In the genomic region with DNA sequence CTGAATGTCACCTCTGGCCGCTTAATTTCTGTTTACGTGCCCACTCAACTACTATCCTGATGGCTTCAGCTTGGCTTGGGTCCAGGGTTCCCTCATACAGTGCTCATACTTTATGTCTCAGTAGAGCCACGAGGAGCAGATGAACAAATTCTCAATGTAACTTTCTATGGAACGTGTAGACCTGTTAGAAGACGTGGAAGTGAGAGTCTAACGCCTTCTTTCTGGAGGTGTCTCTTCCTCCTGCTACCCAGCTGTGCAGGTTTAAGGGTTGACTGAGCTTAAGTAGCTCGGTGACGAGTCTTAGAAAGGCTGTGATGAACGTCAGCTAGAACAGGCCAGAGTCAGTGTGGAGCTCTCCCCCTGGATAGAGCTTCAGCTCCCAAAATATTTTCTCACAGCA, we compare ENCODE assay signal across 25 mouse cellular contexts. TPM values are rescaled to one million over a fixed set of nuclear protein-coding genes. Genes with fewer than 3 reads are reported as not detected.
"Had no signal": no experiment of that assay in that cellular context is flagged by ENCODE, and none has a peak within 500 bp of the region (broad histone marks: within the 10 kb centered on the region; RNA-seq: fewer than 3 reads in every experiment).

No protein-coding gene starts in this region.

- H3K9me3 ChIP-seq: liver, embryonic 13.5 days; liver, embryonic 15.5 days; lung, embryonic 15.5 days; midbrain, embryonic 10.5 days; midbrain, embryonic 12.5 days; neural tube, embryonic 13.5 days; neural tube, embryonic 15.5 days; stomach, embryonic 15.5 days had no signal

- H3K27me3 ChIP-seq: lung, embryonic 15.5 days; neural tube, embryonic 13.5 days; neural tube, embryonic 15.5 days; stomach, embryonic 15.5 days had no signal

- H3K4me2 ChIP-seq: liver, embryonic 11.5 days; liver, embryonic 13.5 days; liver, embryonic 15.5 days; lung, embryonic 15.5 days; midbrain, embryonic 12.5 days; neural tube, embryonic 13.5 days; neural tube, embryonic 15.5 days; stomach, embryonic 15.5 days had no signal

- H3K4me3 ChIP-seq: liver, embryonic 13.5 days; liver, embryonic 15.5 days; lung, embryonic 15.5 days; midbrain, embryonic 10.5 days; midbrain, embryonic 12.5 days; myocyte; neural tube, embryonic 13.5 days; neural tube, embryonic 15.5 days; stomach, embryonic 15.5 days had no signal

- H3K27ac ChIP-seq: liver, embryonic 13.5 days; liver, embryonic 15.5 days; lung, embryonic 15.5 days; midbrain, embryonic 10.5 days; midbrain, embryonic 12.5 days; neural tube, embryonic 13.5 days; neural tube, embryonic 15.5 days; stomach, embryonic 15.5 days; stomach, postnatal 0 days had no signal

- DNase-seq: liver, embryonic 13.5 days; liver, postnatal 0 days; lung, adult 2 months; lung, postnatal 10 days; lung, postnatal 4 days; midbrain, embryonic 14.5 days; right cerebral cortex, postnatal 25 days; right cerebral cortex, postnatal 4 days; thymus, adult 2 months; thymus, postnatal 25 days; thymus, postnatal 4 days had no signal

- H3K36me3 ChIP-seq: liver, embryonic 13.5 days; liver, embryonic 15.5 days; lung, embryonic 15.5 days; midbrain, embryonic 10.5 days; midbrain, embryonic 12.5 days; neural tube, embryonic 13.5 days; neural tube, embryonic 15.5 days; stomach, embryonic 15.5 days had no signal

- H3K9ac ChIP-seq: liver, embryonic 13.5 days; liver, embryonic 15.5 days; liver, postnatal 0 days; lung, embryonic 15.5 days; midbrain, embryonic 12.5 days; neural tube, embryonic 13.5 days; neural tube, embryonic 15.5 days; stomach, embryonic 15.5 days had no signal

RNA-seq across cellular contexts. Expression of gene Gm10190, which starts 4.7 kb away (rescaled TPM):
- total RNA-seq: megakaryocyte, adult 5-6 weeks; megakaryocyte-erythroid progenitor cell, adult 5-6 weeks had no signal
- polyA plus RNA-seq: liver, embryonic 11.5 days; liver, embryonic 13.5 days; liver, embryonic 15.5 days; lung, adult 2 months; myocyte; spleen, adult 2 months; thymus, adult 2 months; urinary bladder, adult 2 months had no signal
